Mouse (Mus musculus) forebrain, embryonic 13.5 days (tissue): ENCODE measurements around the gene Kcp. TPM values are rescaled to one million over a fixed set of nuclear protein-coding genes. Genes with fewer than 3 reads are reported as not detected.

ENCODE experiments used
- ATAC-seq: fragments of 200-750 bp; cut with Nextera tagmentation; 2 replicates; pipeline ENCODE4 v1.8.0; 2017
- H3K27ac ChIP-seq: fragments of 300-500 bp; sonication (generic); 2 replicates; pipeline ENCODE4 v1.5.1; 2015; ENCODE audit warnings: inconsistent platforms, mild to moderate bottlenecking, moderate library complexity
- H3K27me3 ChIP-seq: fragments of 300-500 bp; sonication (generic); 2 replicates; pipeline ENCODE4 v1.6.1; 2015; ENCODE audit warnings: mild to moderate bottlenecking, inconsistent platforms
- H3K36me3 ChIP-seq: fragments of 300-500 bp; sonication (generic); 2 replicates; pipeline ENCODE4 v1.6.1; 2015; ENCODE audit warnings: mild to moderate bottlenecking, inconsistent platforms; ENCODE audit not compliant: poor library complexity, severe bottlenecking
- H3K4me1 ChIP-seq: fragments of 300-500 bp; sonication (generic); 2 replicates; pipeline ENCODE4 v1.6.1; 2015; ENCODE audit warnings: inconsistent platforms
- H3K4me2 ChIP-seq: fragments of 300-500 bp; sonication (generic); 2 replicates; pipeline ENCODE4 v1.6.1; 2015; ENCODE audit warnings: inconsistent platforms, mild to moderate bottlenecking, moderate library complexity
- H3K4me3 ChIP-seq: fragments of 300-500 bp; sonication (generic); 2 replicates; pipeline ENCODE4 v1.5.1; 2015; ENCODE audit warnings: mild to moderate bottlenecking, inconsistent platforms
- H3K9ac ChIP-seq: fragments of 300-500 bp; sonication (generic); 2 replicates; pipeline ENCODE4 v1.6.1; 2015; ENCODE audit warnings: mild to moderate bottlenecking, inconsistent platforms
- H3K9me3 ChIP-seq: fragments of 300-500 bp; sonication (generic); replicated peaks from 2 replicates; pipeline ENCODE4 v1.6.1; 2016; ENCODE audit warnings: inconsistent platforms
- WGBS: fragments of 180-500 bp; shearing (Covaris S2); methylation state at CpG from one replicate; pipeline ENCODE4 v1.1.7; 2015; 5-methylcytosine and 5-hydroxymethylcytosine counted together
- polyA plus RNA-seq: library from polyadenylated mRNA; unstranded; fragments of >200 nt; fragmentation: Nextera tagmentation; extraction: Ambion mirVana; gene quantifications from 2 replicates; pipeline ENCODE4 v1.2.1, GENCODE M21; 2015

Gene Kcp
- polyA plus RNA-seq, 1 experiment from 2014 or later: 6.3 TPM

DNA sequence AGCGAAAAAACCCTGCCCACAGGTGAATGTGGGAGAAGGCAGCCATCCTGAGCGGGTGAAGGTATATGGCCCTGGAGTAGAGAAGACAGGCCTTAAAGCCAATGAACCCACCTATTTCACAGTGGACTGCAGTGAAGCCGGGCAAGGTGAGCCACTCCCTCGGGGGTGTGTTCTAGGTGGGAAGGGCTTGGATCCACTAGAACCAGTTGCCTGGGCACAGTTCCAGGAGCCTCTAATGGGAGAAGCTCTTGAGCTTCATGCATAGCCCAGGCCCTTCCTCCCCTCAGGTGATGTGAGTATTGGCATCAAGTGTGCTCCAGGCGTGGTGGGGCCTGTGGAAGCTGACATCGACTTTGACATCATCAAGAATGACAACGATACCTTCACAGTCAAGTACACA lies 62.4 kb downstream of the Kcp start:
- no peak overlapping the region for H3K27ac ChIP-seq
- no peaks in the 10 kb centered on the region for H3K36me3 ChIP-seq
- H3K9ac ChIP-seq: no peak overlapping the region
- H3K27me3 ChIP-seq: no peaks in the 10 kb centered on the region
- ATAC-seq: no peak
- H3K9me3 ChIP-seq: no peaks in the 10 kb centered on the region
- 91% methylated on average over 7 of the region's 7 CpGs for WGBS
- H3K4me3 ChIP-seq: no peak overlapping the region
- H3K4me2 ChIP-seq: no peak overlapping the region
- no peaks in the 10 kb centered on the region for H3K4me1 ChIP-seq

DNA sequence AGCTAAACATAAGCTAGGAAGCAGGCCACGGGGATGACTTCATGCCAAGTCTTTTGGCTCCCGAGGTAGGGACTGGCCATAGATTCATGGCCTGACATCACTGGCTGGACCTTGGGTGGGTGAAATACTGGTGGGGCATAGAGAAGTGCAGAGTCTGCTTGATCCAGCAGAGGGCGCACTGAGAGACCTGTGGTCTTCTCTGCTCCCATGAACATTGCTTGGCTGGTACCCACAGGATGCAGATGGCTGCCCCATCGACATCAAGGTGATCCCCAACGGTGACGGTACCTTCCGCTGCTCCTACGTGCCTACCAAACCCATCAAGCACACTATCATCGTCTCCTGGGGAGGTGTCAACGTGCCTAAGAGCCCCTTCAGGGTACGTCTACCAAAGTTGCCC lies 63.0 kb downstream of the Kcp start:
- Histone ChIP-seq H3K9me3 (no peaks in the 10 kb centered on the region), H3K9ac (no peak overlapping the region), H3K4me2 (no peak overlapping the region), H3K36me3 (no peaks in the 10 kb centered on the region), H3K27ac (no peak overlapping the region), H3K4me3 (no peak overlapping the region), H3K27me3 (no peaks in the 10 kb centered on the region), H3K4me1 (no peaks in the 10 kb centered on the region)
- ATAC-seq: no peak
- WGBS: 73% methylated on average over 11 of the region's 11 CpGs

GRCm38 (mm10) chr6:29439789-29440188 lies 68.0 kb downstream of the Kcp start:
- H3K27ac ChIP-seq: no peak overlapping the region
- no peaks in the 10 kb centered on the region for H3K36me3 ChIP-seq
- peaks cover 11% of the 10 kb centered on the region for H3K27me3 ChIP-seq
- 94% methylated on average over 6 of the region's 6 CpGs for WGBS
- no peak overlapping the region for H3K9ac ChIP-seq
- ATAC-seq: no peak
- no peaks in the 10 kb centered on the region for H3K9me3 ChIP-seq
- no peak overlapping the region for H3K4me2 ChIP-seq
- no peak overlapping the region for H3K4me3 ChIP-seq
- peaks cover 20% of the 10 kb centered on the region for H3K4me1 ChIP-seq

DNA sequence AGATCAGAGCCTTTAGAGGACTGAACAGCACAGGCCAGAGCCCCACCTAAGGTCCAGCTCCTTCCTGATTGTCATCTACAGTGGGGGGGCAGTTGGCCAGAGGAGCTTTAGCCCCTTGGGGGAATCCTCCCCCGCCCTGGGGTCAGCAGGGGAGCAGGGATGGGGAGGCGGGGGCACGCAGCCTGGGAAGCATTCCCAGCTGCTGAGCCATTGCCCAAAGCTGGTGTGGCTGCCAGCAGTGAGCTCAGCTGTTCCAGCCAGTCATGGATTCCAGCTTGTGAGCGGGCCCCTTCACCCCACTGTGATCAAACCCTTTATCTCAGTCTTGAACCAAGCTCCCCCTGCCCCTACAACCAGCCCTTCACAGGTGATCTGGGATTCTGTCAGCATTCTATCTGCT lies 68.5 kb downstream of the Kcp start:
- no peaks in the 10 kb centered on the region for H3K9me3 ChIP-seq
- ATAC-seq: no peak
- H3K27ac ChIP-seq: no peak overlapping the region
- peaks cover 16% of the 10 kb centered on the region for H3K27me3 ChIP-seq
- H3K4me3 ChIP-seq: no peak overlapping the region
- no peak overlapping the region for H3K9ac ChIP-seq
- no peak overlapping the region for H3K4me2 ChIP-seq
- H3K36me3 ChIP-seq: no peaks in the 10 kb centered on the region
- WGBS: 83% methylated on average over 4 of the region's 4 CpGs
- peaks cover 24% of the 10 kb centered on the region for H3K4me1 ChIP-seq

DNA sequence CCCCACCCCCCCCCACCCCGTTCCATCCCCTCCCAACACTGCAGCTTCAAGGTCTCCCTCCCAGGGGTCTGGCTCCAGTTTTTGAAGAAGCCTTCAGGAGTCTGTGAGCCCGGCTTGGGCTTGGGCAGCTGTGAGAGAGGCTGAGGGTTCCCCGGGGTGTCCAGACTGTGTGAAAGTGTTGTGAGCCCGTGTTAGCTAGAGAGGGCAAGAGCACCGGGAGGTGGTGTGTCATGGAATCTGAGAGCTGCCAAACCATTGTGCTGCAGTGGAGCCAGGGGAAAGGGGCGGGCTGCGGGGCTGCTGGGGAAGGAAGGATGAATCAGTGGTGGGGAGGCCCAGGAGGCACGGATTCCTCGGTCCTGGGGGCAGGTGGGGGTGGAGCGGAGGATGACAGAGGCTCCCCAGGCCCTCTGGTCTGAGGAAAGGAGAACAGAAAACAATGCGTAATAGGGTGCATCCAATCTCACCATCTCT lies 71.3 kb downstream of the Kcp start:
- WGBS: 5% methylated on average over 11 of the region's 11 CpGs
- peaks cover 44% of the 10 kb centered on the region for H3K27me3 ChIP-seq
- H3K36me3 ChIP-seq: no peaks in the 10 kb centered on the region
- peak overlapping the region; percentile 23 for H3K4me2 ChIP-seq
- no peak overlapping the region; the same call in 1 of the 2 replicates for H3K9ac ChIP-seq
- peak overlapping the region; percentile 7; the same call in 1 of the 2 replicates for H3K27ac ChIP-seq
- H3K4me1 ChIP-seq: peaks cover 49% of the 10 kb centered on the region
- ATAC-seq: peak; percentile 36; the same call in 1 of the 2 replicates
- no peaks in the 10 kb centered on the region for H3K9me3 ChIP-seq
- no peak overlapping the region for H3K4me3 ChIP-seq

DNA sequence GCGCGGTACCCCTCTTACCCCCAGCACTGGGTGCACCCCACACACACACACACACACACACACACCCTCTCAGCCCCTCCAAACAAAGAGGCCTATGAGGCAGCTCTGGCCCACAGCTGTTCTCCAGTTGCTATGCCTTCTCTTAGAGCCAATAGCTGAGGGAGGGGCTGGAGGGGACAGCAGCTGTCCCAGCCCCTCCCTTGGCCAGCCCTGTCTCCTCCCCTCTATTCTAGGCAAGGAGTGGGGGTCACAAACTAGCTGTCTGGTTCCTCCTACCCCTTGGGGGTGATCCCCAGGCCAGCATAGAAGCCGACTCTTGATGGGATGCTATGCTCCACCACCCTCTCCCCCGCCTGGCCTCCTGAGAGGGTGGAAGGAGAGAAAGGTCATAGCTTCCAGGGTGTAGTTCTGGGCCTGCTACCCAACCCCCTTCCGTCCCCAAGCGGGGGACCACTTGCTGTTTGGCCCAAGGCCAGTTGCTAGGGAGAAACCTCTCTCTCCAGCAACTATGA lies 71.8 kb downstream of the Kcp start:
- peak; percentile 33; the same call in 1 of the 2 replicates for ATAC-seq
- Histone ChIP-seq H3K4me3 (0 out of 2 replicates have a peak overlapping the region, but pooled peaks have one; percentile 3), H3K27me3 (peaks cover 47% of the 10 kb centered on the region), H3K9me3 (no peaks in the 10 kb centered on the region), H3K4me1 (peaks cover 51% of the 10 kb centered on the region), H3K4me2 (peak overlapping the region; percentile 80), H3K27ac (peak overlapping the region; percentile 44), H3K9ac (0 out of 2 replicates have a peak overlapping the region, but pooled peaks have one; percentile 21), H3K36me3 (no peaks in the 10 kb centered on the region)
- 11% methylated on average over 5 of the region's 6 CpGs for WGBS

DNA sequence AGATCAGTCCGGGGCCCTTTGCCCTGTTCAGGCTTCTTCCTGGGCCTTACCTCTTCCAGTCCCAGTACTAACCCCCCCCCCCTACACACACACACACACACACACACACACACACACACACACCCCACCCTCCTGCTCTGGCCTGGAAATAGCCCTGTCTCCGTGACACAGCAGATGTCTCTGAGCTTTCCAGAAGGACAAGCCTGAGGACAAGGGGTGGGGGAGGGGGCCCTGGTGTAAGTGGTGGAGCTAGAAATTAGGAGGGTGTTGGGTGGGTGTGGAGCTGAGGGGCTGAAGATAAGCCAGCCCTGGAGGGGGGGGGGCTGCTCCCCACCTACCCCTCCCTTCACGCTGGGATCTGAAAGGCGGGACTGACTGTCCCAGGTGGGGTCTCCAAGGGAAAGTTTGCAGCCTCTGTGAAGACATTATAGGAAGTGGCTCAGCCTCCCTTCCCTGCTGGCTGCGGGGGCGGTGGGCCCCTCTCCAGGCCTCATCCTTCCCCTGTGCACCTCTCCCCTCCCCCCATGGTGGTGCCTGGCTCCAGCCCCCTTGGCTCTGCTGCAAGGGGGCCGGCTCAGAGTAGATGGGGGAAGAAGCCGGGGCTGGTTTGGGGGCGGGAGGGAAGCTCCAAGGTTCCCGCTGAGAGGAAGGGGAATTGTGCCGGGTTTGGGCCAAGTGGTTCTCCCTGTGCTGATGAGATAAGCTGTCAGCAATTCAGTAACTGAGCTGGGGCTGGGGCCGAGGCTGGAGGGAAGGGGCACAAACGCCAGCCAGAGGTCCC lies 72.7 kb downstream of the Kcp start:
- peak overlapping the region; percentile 44; the same call in 1 of the 2 replicates for H3K27ac ChIP-seq
- H3K4me1 ChIP-seq: peaks cover 51% of the 10 kb centered on the region
- ATAC-seq: peak; percentile 37; the same call in 1 of the 2 replicates
- H3K9me3 ChIP-seq: no peaks in the 10 kb centered on the region
- peak overlapping the region; percentile 80 for H3K4me2 ChIP-seq
- 0 out of 2 replicates have a peak overlapping the region, but pooled peaks have one; percentile 4 for H3K4me3 ChIP-seq
- no peaks in the 10 kb centered on the region for H3K36me3 ChIP-seq
- 7% methylated on average over 13 of the region's 13 CpGs for WGBS
- peaks cover 54% of the 10 kb centered on the region for H3K27me3 ChIP-seq
- H3K9ac ChIP-seq: peak overlapping the region; percentile 34

- Histone ChIP-seq H3K4me3 (peak overlapping the region; percentile 46), H3K27me3 (peaks cover 54% of the 10 kb centered on the region), H3K4me2 (peak overlapping the region; percentile 80), H3K36me3 (no peaks in the 10 kb centered on the region), H3K9ac (peak overlapping the region; percentile 56), H3K9me3 (no peaks in the 10 kb centered on the region), H3K27ac (no peak overlapping the region), H3K4me1 (peaks cover 51% of the 10 kb centered on the region)
- WGBS: 6% methylated on average over 27 of the region's 27 CpGs
- no peak for ATAC-seq
Measured at GRCm38 (mm10) chr6:29433804-29434795, 73.7 kb downstream of the Kcp start.

GRCm38 (mm10) chr6:29433038-29433803 lies 74.5 kb downstream of the Kcp start, which contains the start of gene Flnc:
Gene Flnc (plus strand): TSS chr6:29433256.
- no peak for ATAC-seq
- H3K9me3 ChIP-seq: no peaks in the 10 kb centered on the region
- H3K4me1 ChIP-seq: peaks cover 51% of the 10 kb centered on the region
- H3K27ac ChIP-seq: no peak within 1 kb of the TSS
- peak within 1 kb of the TSS; percentile 80 for H3K4me2 ChIP-seq
- H3K9ac ChIP-seq: peak within 1 kb of the TSS; percentile 56
- peak within 1 kb of the TSS; percentile 46 for H3K4me3 ChIP-seq
- H3K36me3 ChIP-seq: no peaks in the 10 kb centered on the region
- peaks cover 54% of the 10 kb centered on the region for H3K27me3 ChIP-seq
- 1% methylated on average over 66 of the region's 77 CpGs for WGBS

- no peaks in the 10 kb centered on the region for H3K9me3 ChIP-seq
- H3K4me2 ChIP-seq: peak overlapping the region; percentile 80
- peaks cover 51% of the 10 kb centered on the region for H3K4me1 ChIP-seq
- no peak overlapping the region for H3K9ac ChIP-seq
- H3K27ac ChIP-seq: no peak overlapping the region
- H3K27me3 ChIP-seq: peaks cover 54% of the 10 kb centered on the region
- H3K36me3 ChIP-seq: no peaks in the 10 kb centered on the region
- no peak for ATAC-seq
- H3K4me3 ChIP-seq: peak overlapping the region; percentile 46
Measured at GRCm38 (mm10) chr6:29432676-29433037, 75.1 kb downstream of the Kcp start.

- WGBS: 29% methylated on average over 3 of the region's 3 CpGs
- Histone ChIP-seq H3K27ac (no peak overlapping the region), H3K4me2 (no peak overlapping the region), H3K4me3 (no peak overlapping the region), H3K36me3 (no peaks in the 10 kb centered on the region), H3K9me3 (no peaks in the 10 kb centered on the region), H3K4me1 (peaks cover 51% of the 10 kb centered on the region), H3K9ac (no peak overlapping the region), H3K27me3 (peaks cover 54% of the 10 kb centered on the region)
- ATAC-seq: no peak
Measured at GRCm38 (mm10) chr6:29432156-29432555, 75.6 kb downstream of the Kcp start.
